Mouse (Mus musculus): ENCODE results near the gene Cks1brt.
A peak's percentile ranks its signal among the peaks of the same experiment; 100 is the strongest.
"Not testable (repeated sequence)": the region's sequence is repeated elsewhere in the genome, so short reads cannot be mapped to it uniquely, and the experiment has no call there.

Cks1brt gene

DNA sequence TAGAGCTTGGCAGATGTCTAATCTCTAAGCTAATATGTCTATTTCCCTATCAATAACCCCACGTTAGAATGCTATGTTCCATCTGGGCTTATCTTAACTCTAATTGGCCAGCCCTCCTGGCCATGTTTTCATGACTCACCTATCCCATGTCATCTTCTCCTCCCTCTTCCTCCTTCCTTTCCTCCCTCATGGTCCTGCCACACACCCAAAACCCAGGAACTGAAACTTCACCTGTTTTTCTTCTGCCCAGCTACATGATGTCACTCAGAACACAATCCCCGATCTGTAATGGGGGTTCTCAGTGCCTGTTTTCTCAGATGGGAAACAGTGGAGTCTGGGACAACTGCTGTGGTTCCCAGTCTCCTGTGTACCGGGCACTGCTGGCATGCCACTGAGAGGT, at the start of gene Cks1brt:
TSS of gene Cks1brt (plus strand) at position 301 of the 400 bp plus-strand sequence.
- no peak for DNase-seq (ENCODE audit: low read depth, low spot score)

- DNase-seq (ENCODE audit: low read depth, low spot score) = no peak
Observed at GRCm38 (mm10) chr8:85113241-85113640, 38.5 kb upstream of the Cks1brt start.

DNA sequence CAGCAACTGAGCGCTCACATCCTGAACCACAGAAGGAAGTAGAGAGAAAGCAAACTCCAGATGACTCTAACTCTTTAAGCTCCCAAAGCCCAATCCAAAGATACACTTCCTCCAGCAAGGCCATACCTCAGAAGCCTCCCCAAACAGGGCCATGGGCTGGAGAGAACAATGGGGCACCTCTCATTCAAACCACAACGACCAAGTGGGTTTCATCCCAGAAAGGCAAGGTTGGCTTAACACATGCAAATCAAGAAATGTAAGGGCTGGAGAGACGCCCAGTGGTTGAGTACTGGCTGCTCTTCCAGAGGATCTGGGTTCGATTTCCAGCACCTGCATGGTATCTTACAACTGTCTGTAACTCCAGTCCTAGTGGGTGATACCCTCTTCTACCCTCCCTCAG, 36.2 kb upstream of the Cks1brt start:
- no peak for DNase-seq (ENCODE audit: low read depth, low spot score)

DNA sequence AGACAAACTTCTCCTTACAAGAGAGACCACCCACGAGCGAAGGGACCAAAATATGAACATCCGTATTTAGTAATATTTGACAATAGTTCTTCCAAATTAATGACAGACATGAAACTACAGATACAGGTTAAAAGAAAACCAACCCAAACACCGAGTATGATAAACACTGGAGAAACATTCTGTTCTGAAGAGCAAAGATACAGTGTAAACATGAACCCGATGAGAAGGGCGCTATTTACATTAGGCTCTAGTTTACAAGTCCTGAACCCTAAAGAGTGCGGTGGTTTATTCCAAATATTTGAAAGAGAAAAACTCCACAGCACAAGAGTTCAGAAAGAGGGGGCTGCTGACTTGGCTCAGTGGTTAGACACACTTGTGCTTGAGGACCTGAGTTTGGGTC, 34.7 kb upstream of the Cks1brt start:
- no peak for DNase-seq (ENCODE audit: low read depth, low spot score)

DNA sequence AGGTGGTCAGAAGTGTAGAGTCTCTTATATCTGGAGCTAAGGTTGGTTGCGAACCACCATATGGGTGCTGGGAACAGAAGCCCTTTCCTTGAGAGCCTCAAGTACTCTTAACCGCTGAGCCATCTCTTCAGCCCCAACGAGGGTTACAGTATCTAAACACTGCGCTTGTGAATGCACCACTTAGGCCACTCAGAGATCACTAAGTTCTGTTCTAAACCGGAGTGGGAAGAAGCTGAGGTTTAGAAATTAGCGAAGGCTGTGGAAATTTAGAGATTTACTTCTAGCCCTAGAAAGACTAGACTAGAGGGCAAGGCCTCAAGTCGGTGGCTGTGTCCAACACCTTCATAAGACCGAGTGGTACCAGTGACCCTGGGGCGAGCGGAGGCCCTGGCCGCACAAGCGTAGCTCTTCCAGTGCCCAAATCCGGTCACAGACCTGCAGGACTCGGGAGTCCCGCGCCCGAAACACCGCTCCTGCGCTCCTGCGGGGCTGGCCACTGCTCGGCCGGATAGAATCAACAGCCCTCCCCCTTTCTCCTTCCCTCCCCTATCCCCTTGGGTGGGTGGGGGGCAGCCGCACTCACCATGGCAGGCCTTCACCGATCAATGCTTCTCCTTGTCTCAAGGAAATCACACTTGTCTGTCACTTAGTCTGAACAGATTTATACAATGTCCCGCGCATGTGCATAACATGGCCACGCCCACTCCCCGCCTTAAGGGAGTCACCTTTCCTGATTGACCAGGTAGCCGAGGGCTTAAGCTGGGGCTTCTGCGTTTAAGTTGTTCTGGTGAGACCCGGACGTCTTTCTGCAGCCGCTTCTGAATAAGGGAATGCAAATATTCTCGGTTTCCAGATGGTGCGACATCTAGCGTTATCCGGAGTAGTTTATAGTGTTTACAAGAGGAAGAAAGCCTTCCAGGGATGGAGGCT, 32.4 kb upstream of the Cks1brt start:
- peak; percentile 33 for DNase-seq (ENCODE audit: low read depth, low spot score)

DNA sequence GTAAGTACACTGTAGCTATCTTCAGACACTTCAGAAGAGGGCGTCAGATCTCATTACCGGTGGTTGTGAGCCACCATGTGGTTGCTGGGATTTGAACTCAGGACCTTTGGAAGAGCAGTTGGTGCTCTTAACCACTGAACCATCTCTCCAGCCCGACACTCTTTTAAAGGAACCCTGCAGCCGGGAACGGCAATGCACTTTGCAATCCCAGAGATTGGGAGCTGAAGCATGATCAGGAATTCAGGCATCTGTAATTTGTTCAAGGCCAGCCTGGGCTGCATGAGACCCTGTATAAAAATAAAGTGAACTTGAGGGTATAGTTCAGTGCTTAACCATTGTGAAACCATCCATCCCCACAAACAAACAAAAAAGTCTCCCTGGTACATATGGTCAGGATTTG, 31.5 kb upstream of the Cks1brt start:
- DNase-seq (ENCODE audit: low read depth, low spot score) = not testable (repeated sequence)

DNA sequence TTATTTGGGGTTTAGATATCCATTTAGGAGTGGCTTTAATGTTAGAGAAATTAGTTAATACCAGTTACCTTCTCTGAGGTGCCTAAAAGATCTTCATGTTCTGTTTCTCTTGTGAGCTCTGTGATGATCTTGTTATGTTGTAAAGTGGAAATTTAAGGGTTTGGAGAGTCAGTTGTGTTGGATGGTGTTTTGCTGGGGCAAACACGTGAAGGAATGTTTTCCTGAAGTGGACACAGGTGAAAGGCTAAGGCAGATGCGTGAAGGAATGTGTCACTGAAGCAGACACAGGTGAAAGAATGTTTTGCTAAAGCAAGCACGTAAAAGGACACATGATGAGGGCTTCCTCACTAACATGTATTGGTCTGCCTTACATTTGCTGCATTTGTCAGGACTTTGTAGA, 28.7 kb upstream of the Cks1brt start, which contains the start of gene Zfp791:
TSS of gene Zfp791 (minus strand) at position 101 of the 400 bp plus-strand sequence.
- DNase-seq (ENCODE audit: low read depth, low spot score) = no peak

DNA sequence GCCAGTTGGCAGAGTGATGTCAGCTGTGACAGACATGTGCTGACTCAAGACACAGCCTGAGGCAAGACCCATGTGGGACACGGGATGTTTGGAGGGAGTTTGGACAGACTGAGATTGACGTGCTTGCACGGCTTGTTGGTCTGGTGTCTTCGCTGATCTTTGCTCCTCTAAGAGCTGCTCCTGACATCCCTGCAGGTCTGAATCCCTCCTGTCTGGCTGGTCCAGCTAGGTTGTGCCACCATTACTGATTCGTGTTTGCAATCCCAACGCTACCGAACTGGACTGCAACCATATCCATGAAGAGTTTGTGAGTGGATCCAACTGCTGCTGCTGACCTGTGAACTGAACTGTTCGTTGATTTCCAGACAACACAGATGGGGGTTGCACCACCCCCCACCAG, 28.0 kb upstream of the Cks1brt start:
- DNase-seq (ENCODE audit: low read depth, low spot score) = no peak

- no peak for DNase-seq (ENCODE audit: low read depth, low spot score)
Observed at GRCm38 (mm10) chr8:85132335-85132734, 19.4 kb upstream of the Cks1brt start.

GRCm38 (mm10) chr8:85135690-85136089, 16.0 kb upstream of the Cks1brt start:
- not testable (repeated sequence) for DNase-seq (ENCODE audit: low read depth, low spot score)

DNA sequence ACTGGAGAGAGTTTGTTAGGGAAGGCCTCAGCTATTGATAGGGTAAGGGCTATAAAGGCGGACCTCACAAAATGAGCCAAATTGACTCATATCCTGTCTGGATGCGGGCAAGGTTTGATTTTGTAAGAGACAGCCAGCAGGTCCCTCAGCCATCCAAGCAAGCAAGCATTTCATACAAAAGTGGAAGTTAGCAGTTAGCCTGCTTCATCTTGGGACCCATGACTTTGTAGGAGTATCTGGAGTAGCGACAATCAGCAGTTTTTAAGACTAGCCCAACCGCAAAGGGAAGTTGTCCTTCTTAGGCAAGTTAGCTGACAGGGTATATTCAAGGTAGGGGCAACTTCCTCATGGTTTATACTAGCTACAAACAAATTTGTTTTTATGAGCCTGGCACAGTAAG, 9.2 kb upstream of the Cks1brt start:
- DNase-seq (ENCODE audit: low read depth, low spot score) = peak; percentile 43

DNA sequence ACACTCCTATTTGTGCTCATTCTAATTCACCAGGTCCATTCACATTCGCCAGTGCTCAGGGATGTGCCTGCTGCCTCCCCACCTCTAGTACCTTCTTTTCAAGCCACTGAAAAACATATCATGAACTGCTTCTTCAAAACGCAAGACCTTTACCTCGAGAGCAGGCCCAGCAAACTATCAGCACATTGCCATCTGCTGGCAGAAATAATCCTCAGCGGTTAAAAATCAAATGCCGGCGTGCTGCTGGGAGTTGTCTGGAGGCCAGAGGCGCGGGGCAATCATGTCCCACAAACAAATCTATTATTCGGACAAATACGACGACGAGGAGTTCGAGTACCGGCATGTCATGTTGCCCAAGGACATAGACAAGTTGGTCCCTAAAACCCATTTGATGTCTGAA, 19.6 kb downstream of the Cks1brt start:
- DNase-seq (ENCODE audit: low read depth, low spot score) = no peak

DNA sequence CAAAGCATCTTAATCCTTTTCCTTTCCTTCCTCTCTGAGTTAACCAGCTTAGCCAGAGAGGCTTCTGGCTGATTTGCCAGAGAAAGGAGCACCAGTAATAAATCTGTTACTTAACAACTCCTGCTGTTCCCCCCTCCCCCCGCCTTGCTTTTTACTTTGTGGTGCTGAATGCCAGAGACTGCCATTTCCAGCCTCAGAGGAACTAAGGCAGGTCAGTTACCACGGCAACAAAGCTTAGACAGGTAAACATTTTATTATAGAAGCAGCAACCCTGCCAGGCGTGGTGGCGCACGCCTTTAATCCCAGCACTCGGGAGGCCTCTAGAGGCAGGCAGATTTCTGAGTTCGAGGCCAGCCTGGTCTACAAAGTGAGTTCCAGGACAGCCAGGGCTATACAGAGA, 24.2 kb downstream of the Cks1brt start:
- DNase-seq (ENCODE audit: low read depth, low spot score) = no peak

GRCm38 (mm10) chr8:85192346-85192745, 40.6 kb downstream of the Cks1brt start:
- DNase-seq (ENCODE audit: low read depth, low spot score) = no peak

DNA sequence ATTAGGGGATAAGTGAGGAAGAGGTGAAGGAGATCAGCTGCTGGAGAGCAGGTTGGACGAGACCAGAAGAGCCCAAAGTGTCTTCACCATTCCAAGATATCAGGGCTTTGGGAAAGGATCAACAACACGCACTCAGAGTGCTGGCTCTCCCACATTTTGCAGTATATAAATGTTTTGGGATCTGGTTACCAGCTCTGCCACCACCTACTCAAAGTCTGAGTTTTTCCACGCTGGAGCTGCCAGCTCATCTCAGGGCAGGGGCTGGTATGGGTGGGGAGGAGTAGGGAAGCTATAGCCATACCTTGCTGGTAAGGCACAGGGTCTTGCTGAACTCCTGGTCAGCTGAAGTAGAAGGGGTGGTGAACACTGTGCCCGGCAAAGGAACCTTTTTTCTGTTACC, 68.5 kb downstream of the Cks1brt start:
- no peak for DNase-seq (ENCODE audit: low read depth, low spot score)

DNA sequence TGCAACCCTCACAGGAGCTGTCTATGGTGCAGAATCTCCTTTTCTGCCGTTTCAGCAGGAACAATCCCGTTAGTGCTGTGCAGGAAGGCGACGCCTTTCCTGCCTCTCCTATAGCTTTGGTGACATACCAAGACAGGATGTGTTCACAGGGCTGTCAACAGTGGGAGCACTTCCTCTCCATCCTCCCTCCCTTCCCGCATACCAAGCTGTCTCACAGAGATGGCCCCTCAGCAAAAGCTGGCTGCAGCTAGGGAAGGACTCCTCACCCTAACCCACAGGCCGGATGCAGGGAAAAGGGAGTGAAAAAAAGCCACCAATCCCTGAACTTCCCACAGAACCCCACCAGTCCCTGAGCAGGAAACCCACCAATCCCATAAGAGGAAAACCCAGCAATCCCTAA, 69.3 kb downstream of the Cks1brt start:
- peak; percentile 3 for DNase-seq (ENCODE audit: low read depth, low spot score)

All from skeletal muscle tissue, adult 2 months (tissue).